Mouse (Mus musculus): ENCODE data around the gene Akap2. TPM values are rescaled to one million over a fixed set of nuclear protein-coding genes. Genes with fewer than 3 reads are reported as not detected.

Gene Akap2
- total RNA-seq, 2 experiments from 2014 or later = not detected

DNA sequence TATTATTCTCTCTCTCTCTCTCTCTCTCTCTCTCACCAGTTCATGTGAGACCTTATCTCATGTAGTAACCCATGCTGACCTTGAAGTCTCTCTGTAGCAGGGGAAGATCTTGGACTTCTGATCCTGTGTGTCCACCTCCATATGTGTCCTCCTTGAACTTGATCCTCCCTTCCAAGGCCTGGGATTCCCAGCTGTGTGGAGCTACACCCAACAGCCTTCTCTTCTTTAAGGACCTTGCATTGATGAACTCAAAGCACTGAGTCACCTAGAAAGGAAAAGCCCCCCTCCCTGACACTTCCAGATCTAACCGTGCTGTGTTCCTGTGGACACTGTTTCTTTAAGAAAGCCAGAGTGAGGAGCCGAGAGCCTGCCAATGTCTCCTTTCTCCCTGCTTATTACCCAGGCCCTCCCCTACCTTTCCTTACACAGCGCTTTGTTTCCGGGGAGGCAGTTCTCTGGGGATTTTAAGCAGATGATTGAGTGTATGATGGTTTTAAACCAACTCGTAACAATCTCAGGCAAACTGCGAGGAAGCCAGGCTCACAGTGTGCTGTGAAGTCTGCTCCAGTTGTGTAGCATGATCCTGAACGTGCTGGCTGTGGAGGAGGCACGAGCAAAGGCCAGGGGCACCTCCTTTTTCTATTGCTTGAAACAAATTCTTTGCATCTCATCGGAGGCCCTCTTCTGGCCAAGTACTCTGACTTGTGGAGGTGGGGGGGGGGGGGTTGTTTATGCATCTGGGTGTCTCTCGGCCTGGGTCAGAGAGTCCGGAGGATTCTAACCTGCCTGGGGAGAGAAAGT is 104.3 kb downstream of the Akap2 start:
- ATAC-seq (replicated peaks; ENCODE audit: low FRiP score, poor library complexity, severe bottlenecking) = no peak

DNA sequence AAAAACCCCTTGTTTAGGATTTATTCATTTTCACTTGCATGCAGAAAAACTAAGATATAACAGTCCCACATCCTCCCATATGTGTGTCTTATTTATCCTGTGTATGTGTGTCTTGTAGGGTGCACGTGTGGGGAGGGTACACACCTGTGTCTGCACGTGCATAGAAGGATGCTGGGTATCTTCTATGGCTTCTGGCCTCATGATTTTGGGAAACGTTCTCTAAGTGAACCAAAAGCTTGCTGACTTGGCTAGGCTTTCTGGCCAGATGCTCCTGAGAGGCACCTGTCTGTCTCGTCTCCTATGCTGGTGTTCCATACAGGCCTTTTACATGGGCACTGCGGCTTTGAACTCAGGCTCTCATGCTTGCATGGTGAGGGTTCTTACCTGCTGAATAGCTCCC is 105.2 kb downstream of the Akap2 start:
- ATAC-seq (replicated peaks; ENCODE audit: low FRiP score, poor library complexity, severe bottlenecking) = no peak

DNA sequence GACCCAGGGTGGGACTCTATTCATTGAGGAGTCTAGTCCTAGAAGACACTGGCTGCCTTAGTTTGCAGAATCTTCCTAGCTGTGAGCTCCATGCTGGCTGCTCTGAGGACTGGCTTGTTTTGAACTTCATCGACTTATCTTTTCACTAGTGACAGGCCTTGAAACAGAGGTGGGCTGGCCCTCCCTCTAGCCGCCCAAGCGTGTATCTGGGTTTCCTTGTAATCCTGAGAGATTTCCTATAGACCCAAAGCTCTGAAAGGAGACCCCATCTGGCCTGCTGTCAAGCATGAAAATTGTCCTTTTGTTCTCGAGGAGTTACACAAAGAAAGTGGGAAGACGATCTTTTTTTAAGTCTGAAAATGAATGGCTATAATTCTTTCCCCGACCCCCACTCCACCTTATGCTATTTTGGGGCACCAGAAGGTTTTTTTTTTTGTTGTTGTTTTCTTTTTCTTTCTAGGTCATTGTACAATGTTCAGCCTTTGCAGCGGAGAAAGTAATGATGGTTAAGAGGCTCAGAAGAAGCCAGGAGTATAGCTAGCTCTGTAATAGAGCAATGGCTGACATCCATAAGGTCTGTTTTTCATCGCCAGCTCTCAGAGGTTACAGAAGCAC is 107.3 kb downstream of the Akap2 start:
- ATAC-seq (replicated peaks; ENCODE audit: low FRiP score, poor library complexity, severe bottlenecking) = no peak

DNA sequence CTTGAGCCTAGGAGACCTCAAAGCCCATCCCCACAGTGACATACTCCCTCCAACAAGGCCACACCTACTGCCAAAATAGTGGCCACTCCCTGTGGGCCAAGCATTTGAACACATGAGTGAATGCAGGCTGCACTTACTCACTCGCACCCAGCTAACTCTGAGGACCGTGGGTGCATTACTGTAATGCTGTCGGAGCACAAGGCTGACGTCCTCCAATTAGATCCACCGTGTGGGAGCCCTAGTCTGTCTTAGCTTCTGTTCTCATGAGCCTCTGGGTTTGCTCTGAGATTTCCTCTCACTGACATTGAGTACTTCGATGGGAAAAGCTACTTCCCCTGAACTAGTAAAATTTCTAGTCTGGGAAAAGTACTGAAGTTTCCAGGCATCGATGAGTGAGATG is 108.8 kb downstream of the Akap2 start:
- ATAC-seq (replicated peaks; ENCODE audit: low FRiP score, poor library complexity, severe bottlenecking) = no peak

DNA sequence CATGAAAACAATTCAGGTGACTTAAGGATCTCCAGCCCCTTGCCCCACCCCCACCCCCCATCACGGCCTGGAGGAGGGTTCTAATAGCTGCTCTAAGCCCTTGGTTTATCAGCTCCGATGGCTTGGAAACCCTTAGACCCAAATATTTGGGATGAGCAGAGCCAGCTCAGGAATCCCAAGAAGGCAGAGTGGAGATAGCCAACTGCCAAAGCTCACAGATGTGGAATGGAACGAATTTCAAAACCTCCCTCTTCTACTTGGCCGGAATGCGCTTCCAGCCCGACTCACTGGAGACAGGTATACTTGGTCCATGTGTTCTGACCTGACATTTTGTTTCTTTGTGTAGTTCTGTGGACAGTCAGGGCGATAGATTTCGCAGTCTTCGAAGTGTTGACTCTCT is 111.7 kb downstream of the Akap2 start:
- ATAC-seq (replicated peaks; ENCODE audit: low FRiP score, poor library complexity, severe bottlenecking) = no peak

DNA sequence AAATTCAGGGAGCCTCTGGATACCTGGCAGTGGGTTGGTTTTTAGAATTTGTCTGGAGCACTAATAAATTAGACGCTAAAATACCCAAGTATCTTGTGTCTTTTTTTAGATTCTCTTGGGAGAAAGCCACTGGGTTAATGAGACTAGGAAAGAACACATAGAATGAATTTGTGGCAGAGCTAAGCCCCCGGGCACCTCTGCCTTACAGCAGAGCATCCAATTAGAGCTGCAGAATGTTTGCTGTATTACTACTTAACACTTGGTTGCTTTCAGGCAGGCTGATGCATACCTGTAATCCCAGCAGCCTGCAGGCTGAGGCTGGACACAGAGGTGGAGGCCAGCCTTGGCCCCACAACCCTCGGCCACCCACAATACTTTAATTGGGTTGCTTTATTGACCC is 112.3 kb downstream of the Akap2 start:
- no peak for ATAC-seq (replicated peaks; ENCODE audit: low FRiP score, poor library complexity, severe bottlenecking)

DNA sequence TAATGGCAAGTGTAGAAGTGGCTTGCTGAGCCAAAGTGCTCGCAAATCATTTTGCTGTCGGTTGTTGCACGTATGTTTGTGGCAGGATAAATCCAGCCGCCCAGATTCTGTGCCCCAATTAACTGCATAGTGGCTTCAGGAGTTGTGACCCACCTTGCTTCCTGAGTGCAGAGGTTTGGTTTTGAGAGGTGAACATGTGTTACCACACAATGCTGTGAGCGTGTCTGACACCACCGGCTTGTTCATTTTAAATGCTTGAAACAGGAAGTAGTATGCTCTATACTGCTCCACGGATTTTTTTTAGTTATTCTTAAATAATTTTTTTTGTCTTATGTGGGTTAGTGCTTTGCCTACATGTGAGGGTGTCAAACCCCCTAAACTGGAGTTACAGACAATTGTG is 114.9 kb downstream of the Akap2 start:
- ATAC-seq (replicated peaks; ENCODE audit: low FRiP score, poor library complexity, severe bottlenecking) = no peak

DNA sequence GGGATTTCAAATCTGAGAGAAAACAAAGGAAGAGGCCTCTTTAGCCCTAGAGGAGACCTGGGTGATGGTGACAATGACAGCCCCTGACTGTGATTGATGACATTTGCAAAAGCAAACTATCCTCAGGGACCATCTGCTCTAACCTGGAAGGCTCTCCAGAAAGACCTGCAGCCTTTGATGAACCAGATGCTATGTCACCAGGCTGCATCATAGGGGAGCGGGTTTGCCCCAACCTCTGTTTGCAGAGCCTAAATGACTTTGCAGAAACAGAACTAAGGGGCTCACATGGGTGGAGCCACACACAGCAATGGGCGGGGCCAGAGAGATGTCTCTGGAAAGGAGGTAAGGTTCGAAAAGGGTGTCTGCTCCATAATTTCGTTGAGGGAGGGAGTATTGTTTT is 115.6 kb downstream of the Akap2 start:
- no peak for ATAC-seq (replicated peaks; ENCODE audit: low FRiP score, poor library complexity, severe bottlenecking)

DNA sequence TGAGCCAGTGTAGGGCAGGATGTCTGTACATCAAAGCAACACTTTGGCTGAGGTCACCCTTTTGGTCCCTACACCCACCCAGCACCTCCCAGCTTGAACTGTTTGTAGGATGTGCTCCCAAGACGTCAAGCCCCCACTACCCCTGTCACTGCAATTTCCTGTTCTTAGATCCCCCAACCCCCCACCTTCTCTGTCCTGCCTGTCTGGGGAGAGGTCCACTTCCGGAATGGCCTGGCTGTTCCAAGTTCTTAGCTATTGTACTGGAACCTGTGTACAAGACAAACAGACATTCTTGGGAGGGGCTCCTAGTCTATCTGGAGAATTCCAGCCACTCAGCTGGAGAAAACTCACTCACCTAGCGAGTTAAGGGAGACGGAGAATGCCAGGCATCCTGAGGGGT is 116.7 kb downstream of the Akap2 start:
- no peak for ATAC-seq (replicated peaks; ENCODE audit: low FRiP score, poor library complexity, severe bottlenecking)

DNA sequence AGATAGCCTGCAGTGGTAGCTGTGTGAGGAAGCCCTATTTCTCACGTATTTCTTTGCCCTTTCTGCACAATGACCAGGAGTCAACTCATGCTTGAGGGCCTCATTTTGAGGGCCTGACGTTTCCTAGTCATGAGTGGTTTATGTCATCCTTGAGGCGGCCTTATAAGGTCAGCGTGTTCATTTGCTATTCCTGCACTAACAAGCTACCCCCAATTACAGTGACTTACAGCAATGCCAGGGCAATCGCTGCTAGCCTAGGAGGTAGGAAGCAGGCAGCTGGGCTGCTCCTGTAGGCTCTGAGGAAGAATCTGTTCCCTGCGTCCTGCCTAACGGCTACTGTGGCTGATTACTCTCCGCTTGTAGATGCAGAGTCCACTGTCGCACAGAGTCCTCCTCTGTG is 119.6 kb downstream of the Akap2 start:
- no peak for ATAC-seq (replicated peaks; ENCODE audit: low FRiP score, poor library complexity, severe bottlenecking)

DNA sequence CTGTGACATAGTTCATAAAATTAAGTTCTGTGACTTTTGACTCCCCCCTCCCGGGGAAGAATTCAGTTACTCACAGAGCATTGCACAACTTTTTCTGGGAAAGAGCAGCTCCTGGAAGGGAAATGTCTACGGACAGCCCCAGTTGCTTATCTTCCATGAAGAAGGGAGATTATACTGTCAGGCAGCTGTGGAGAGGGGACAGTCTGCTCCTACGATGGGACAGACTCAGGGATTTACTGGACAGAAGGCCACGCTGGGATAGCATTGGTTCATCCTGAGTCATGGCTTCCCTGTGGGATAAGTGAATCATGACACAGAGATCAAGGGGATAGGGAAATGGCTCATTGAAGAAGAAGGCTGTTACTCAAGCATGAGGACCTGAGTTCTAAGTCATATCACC is 121.9 kb downstream of the Akap2 start:
- no peak for ATAC-seq (replicated peaks; ENCODE audit: low FRiP score, poor library complexity, severe bottlenecking)

DNA sequence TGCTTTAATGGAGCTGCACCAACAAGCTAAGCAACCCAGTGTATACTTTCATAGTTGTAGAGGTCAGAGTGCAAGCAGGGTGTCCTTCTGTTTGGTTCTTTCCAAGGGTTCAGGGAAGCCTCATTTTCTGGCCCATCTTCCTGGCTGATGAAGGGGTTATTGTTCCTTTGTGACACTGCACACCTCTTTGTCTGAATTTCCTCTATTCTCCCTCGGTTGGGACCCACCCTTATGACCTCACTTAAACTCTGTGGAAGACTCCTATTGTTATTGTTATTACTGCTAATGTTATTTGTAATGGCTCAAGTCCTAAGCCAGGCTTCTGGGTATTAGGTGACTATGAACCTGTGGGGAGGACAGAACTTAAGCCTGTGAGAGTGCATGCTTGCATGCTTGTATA is 124.5 kb downstream of the Akap2 start:
- ATAC-seq (replicated peaks; ENCODE audit: low FRiP score, poor library complexity, severe bottlenecking) = no peak

DNA sequence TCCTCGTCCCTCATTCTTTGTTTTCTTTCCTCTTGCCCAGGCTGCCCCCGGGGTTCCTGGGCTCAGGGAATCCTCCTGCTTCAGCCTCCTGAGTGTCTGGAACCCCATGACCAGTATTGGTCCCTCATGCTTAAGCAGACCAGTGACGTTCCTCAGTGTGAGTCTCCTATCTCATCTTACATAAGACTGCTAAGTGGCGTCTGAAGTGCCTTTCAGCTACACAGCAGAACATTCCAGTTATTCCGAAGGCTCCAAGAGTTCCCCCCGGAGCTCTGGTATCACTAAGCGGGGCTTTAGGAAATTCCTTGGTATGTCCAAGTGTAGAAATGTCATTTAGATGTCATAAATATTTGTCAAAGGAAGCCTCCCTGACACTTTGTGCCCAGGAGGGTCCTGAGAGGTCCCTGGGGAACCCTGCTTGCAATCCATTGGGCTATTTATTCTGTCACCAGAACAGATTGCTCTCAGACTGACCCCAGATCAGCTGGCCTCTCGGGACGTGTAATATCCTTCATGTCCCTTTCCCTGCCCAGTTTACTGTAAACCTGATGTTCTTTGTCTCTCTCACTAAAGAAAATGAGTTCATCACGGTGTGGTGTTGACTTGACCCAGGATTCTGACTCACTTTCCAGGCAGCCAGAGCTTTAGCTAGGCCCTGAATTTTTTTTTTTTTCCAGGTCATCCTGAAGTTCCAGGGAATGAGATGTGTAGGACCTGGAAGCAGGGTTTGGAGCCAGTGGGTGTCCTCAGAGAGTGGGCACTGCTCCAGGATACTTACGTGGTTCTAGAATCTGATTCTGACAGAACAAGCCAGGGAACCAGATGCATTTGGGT is 125.2 kb downstream of the Akap2 start:
- ATAC-seq (replicated peaks; ENCODE audit: low FRiP score, poor library complexity, severe bottlenecking) = no peak

DNA sequence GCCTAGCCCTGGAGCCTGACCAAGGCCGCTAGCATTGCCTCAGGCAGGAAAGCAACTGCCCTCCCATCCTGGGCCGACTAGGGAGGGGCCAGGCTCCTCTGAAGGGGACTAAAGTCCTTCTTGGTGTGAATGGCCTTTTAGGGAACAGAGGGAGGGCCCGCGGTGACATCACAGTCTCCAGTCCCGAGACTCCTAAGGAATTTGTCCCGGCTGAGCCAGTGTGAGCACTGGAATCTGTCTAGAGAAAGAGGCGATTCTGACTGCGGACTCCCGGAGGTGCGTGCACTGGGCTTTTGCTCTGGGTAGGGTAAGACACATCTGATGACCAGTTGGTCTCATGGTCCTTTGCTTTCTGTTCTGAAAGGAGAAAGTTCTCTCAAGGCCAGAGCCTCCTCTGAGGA is 127.6 kb downstream of the Akap2 start:
- no peak for ATAC-seq (replicated peaks; ENCODE audit: low FRiP score, poor library complexity, severe bottlenecking)

DNA sequence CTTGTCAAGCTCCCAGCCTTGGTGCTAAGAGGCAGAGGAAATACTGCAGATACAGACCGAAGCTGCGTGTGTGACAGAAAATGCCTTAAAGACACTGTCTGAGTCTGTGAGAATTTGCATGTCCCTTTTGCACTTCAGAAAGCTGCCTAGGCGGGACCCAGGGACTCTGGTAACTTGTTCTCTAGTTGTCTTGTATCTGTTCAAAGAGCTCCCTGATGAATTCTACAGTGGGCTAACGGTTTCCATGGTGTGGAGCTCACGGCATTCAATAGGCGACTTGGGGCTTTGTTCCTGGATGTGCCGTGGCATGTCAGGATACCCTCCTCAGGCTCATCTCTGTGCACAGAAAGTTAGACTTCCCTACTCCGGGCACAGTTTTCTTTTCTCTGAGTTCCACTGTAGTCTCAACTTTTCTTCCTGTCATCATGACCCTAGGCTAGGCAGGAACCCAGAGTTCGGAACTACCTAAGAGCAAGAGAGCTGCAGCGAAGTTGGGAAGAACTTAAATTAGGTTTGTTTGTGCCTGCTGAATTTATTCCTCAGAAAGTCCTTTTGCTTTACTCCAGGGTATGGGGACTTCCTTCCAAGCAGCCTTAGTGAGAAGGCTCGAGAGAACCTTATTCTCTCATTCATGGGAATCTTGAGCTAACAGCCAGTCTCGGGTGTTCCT is 128.2 kb downstream of the Akap2 start:
- no peak for ATAC-seq (replicated peaks; ENCODE audit: low FRiP score, poor library complexity, severe bottlenecking)

DNA sequence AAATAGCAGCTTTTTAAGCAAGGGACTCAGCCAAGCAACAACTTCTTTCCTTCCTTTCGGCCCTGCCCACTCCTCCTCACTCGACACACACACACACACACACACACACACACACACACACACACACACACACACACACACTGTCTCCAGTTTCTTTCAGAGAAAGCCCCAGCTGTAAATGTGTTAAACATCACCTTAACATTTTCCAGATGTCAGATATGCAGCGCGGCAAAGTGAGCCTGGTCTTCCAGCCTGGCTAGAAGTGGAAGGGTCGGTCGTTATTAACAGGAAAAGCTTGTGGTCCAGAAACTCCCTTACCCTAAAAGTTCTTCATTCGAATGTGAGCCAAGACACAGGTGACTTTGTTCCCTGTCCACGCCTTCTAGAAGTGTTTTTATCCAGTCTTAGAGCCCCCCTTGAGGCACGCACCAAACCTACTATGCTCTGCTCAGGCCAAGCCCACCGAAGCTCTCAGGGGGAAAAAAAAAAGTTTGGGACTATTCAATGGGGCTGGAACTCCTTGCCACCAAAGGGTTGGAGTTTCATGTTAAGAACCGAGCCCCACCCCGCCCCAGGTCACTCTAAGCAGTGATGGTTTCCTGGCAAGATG is 129.0 kb downstream of the Akap2 start:
- ATAC-seq (replicated peaks; ENCODE audit: low FRiP score, poor library complexity, severe bottlenecking) = no peak

DNA sequence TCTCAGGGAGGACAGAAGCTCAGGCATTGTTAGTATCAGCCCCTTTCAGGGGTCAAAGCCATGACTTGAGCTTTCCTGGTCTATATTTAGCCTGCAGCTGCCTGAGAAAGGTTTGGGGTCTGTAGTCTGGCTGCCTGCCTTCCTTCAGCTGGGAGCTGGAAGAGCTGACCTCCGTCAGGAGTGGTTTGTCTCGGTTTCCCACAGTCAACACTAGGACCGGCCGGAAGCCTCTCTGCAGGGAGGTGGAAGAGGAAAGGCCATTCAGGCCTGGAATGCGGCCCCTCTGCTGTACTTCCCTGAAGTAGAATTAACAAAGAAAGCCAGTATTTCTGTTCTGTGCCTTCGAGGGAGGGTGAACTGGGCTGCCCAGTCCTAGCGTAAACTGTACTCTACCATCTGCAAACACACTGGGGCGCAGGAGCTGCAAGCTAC is 129.6 kb downstream of the Akap2 start:
- ATAC-seq (replicated peaks; ENCODE audit: low FRiP score, poor library complexity, severe bottlenecking) = no peak

DNA sequence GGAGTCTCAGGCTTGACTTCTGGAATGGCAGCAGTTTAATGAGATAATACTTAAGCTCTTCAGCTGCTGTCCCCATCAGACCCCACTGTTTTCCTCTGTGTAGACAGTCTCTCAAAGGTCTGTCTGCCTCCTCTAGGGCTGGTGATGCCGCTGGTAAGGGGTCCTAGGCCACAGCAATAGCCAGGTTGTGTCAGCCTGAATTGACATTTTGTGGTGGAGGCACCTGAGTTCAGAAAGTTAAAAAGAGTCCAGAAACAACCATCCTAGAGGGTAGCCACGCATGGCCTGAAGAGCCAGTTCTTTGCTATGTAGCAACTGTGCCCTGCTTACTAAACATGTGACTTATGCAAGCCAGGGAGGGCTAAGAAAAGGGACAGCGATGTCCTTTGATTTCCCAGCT is 130.2 kb downstream of the Akap2 start:
- ATAC-seq (replicated peaks; ENCODE audit: low FRiP score, poor library complexity, severe bottlenecking) = no peak

DNA sequence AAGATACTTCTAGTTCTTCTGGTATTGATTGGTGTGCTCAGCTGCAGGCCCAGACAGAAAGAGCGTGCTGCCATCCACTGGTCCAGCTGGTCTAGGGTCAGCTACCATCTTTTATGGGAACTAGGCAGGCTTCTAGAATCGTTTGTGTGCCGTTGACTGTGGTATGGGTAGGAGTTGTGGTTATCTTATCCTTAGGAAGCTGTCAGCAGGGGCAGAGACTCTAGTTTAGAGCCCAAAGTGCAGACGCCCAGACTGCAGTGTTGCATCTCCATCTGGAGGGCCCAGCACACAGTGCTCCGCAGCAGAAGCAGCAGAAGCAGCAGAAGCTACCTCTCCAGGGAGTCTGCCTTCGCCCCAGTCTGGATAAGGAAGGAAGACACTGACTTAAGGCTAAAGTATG is 132.0 kb downstream of the Akap2 start:
- no peak for ATAC-seq (replicated peaks; ENCODE audit: low FRiP score, poor library complexity, severe bottlenecking)

DNA sequence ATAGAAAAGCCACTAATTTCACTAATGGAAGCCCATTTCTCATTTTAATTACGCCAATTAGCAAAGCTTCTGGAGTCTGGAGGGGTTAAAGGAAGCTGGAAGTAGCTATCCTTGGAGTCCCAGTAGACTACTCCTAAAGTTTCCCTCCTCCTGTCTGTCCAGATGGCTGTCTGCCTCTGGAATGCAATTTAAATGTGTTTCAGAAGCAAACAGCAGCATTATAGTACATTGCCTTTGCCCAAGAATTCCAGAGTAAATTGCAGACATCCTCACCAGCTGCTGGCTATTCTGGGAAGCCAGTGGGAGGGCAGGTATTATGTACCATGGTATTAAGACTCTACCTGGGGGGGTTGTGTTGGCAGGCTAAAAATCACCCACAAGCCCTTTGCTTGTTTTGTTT is 134.3 kb downstream of the Akap2 start:
- no peak for ATAC-seq (replicated peaks; ENCODE audit: low FRiP score, poor library complexity, severe bottlenecking)

All from erythroid progenitor cell, adult 5-6 weeks (primary cell).